Mouse (Mus musculus) E14TG2a.4 (cell line): ENCODE measurements around the gene Krt6a.
"Not testable (repeated sequence)": the region's sequence is repeated elsewhere in the genome, so short reads cannot be mapped to it uniquely, and the experiment has no call there.

Experiments used
- H3K27me3 ChIP-seq: 2 replicates; pipeline ENCODE4 v1.6.1; 2014; ENCODE audit warnings: low read length, control low read depth; ENCODE audit not compliant: insufficient read depth
- H3K36me3 ChIP-seq: 2 replicates; pipeline ENCODE4 v1.6.1; 2014; ENCODE audit warnings: low read length, control low read depth; ENCODE audit not compliant: insufficient read depth
- H3K4me1 ChIP-seq: replicated peaks from 2 replicates; pipeline ENCODE4 v1.6.1; 2014; ENCODE audit warnings: low read depth, low read length, control low read depth
- H3K4me3 ChIP-seq: replicated peaks from 2 replicates; pipeline ENCODE4 v1.5.1; 2014; ENCODE audit warnings: mild to moderate bottlenecking, low read length
- H3K9me3 ChIP-seq: 2 replicates; pipeline ENCODE4 v1.6.1; 2014; ENCODE audit warnings: low read length, control low read depth
- CTCF ChIP-seq: conservative IDR thresholded peaks from 2 replicates; pipeline ENCODE4 v1.5.1; 2014; ENCODE audit warnings: low read length
- NANOG ChIP-seq: IDR thresholded peaks from 2 replicates; pipeline ENCODE4 v1.6.1; 2014; ENCODE audit warnings: borderline replicate concordance, low read length, mixed read lengths
- POU5F1 ChIP-seq: IDR thresholded peaks from 2 replicates; pipeline ENCODE4 v1.6.1; 2014; ENCODE audit warnings: low read length, borderline replicate concordance

Krt6a gene

DNA sequence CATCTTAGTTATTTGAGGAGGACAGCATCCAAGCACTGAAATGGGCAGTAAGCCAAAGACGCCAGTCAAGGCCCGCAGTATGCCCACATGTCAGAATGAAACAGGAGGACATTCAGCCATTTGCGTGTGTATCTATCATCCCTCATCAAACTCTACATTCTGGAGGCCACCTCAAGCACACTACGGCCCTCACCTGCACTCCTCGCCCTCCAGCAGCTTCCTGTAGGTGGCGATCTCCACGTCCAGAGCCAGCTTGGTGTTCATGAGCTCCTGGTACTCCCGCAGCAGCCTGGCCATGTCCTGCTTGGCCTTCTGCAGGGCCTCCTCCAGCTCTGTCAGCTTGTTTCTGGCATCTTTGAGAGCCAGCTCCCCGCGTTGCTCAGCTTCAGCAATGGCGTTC, 14.6 kb upstream of the Krt6a start:
- peak; percentile 27 for TF ChIP-seq CTCF
- no peak for TF ChIP-seq POU5F1
- TF ChIP-seq NANOG, result no peak

DNA sequence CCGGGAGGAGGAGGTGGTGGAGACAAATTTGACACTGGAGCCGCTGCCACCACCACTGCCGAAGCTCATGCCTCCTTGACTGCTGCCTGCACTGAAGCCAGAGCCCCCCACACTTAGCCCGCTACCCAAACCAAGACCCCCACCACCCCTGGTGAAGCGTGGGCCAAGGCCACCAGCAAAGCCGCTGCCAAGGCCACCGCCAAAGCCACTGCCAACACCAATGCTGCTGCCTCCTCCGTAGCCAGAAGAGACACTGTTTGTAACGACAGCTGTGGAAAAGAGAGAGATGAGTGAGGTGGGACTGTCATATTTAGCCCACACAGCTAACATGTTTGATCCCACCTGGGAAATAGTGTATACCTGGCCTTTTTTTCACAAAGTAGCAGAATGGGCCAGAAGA, 13.3 kb upstream of the Krt6a start:
- Histone ChIP-seq H3K4me3 (no peak overlapping the region), H3K27me3 (peaks cover 16% of the 10 kb centered on the region; the same call in 1 of the 2 replicates), H3K9me3 (no peaks in the 10 kb centered on the region), H3K36me3 (no peaks in the 10 kb centered on the region), H3K4me1 (no peaks in the 10 kb centered on the region)
- no peak for TF ChIP-seq POU5F1
- no peak for TF ChIP-seq NANOG
- no peak for TF ChIP-seq CTCF

More for the DNA sequence above, 14.6 kb upstream of the Krt6a start:
- Histone ChIP-seq H3K4me1 (no peaks in the 10 kb centered on the region), H3K27me3 (peaks cover 19% of the 10 kb centered on the region; the same call in 1 of the 2 replicates), H3K4me3 (no peak overlapping the region), H3K9me3 (no peaks in the 10 kb centered on the region), H3K36me3 (no peaks in the 10 kb centered on the region)

GRCm38 (mm10) chr15:101704066-101704465, 10.0 kb upstream of the Krt6a start:
- Histone ChIP-seq H3K36me3 (no peaks in the 10 kb centered on the region), H3K4me3 (no peak overlapping the region), H3K27me3 (peaks cover 14% of the 10 kb centered on the region; the same call in 1 of the 2 replicates), H3K9me3 (no peaks in the 10 kb centered on the region), H3K4me1 (no peaks in the 10 kb centered on the region)
- TF ChIP-seq NANOG (no peak), POU5F1 (no peak), CTCF (peak; percentile 30; the same call in 1 of the 2 replicates)

GRCm38 (mm10) chr15:101702380-101702779, 8.3 kb upstream of the Krt6a start:
- peak; percentile 90 for TF ChIP-seq NANOG
- no peak for TF ChIP-seq CTCF
- no peak for TF ChIP-seq POU5F1
- Histone ChIP-seq H3K36me3 (no peaks in the 10 kb centered on the region), H3K4me1 (no peaks in the 10 kb centered on the region), H3K9me3 (no peaks in the 10 kb centered on the region), H3K4me3 (no peak overlapping the region), H3K27me3 (peaks cover 6% of the 10 kb centered on the region; the same call in 1 of the 2 replicates)

GRCm38 (mm10) chr15:101699866-101700265, 5.8 kb upstream of the Krt6a start:
- H3K36me3 ChIP-seq, result no peaks in the 10 kb centered on the region
- H3K4me1 ChIP-seq, result no peaks in the 10 kb centered on the region
- no peak overlapping the region for H3K4me3 ChIP-seq
- H3K9me3 ChIP-seq, result no peaks in the 10 kb centered on the region
- TF ChIP-seq NANOG, result no peak
- TF ChIP-seq POU5F1, result no peak
- TF ChIP-seq CTCF, result no peak
- H3K27me3 ChIP-seq, result no peaks in the 10 kb centered on the region; the same call in 1 of the 2 replicates

GRCm38 (mm10) chr15:101699192-101699591, 5.1 kb upstream of the Krt6a start:
- Histone ChIP-seq H3K4me1 (no peaks in the 10 kb centered on the region), H3K36me3 (no peaks in the 10 kb centered on the region), H3K4me3 (no peak overlapping the region), H3K9me3 (no peaks in the 10 kb centered on the region), H3K27me3 (no peaks in the 10 kb centered on the region; the same call in 1 of the 2 replicates)
- no peak for TF ChIP-seq CTCF
- no peak for TF ChIP-seq POU5F1
- no peak for TF ChIP-seq NANOG

- Histone ChIP-seq H3K9me3 (no peaks in the 10 kb centered on the region), H3K4me3 (no peak overlapping the region), H3K27me3 (no peaks in the 10 kb centered on the region; the same call in 1 of the 2 replicates), H3K4me1 (no peaks in the 10 kb centered on the region), H3K36me3 (no peaks in the 10 kb centered on the region)
- no peak for TF ChIP-seq CTCF
- no peak for TF ChIP-seq NANOG
- no peak for TF ChIP-seq POU5F1
Observed at GRCm38 (mm10) chr15:101697326-101698188, 3.5 kb upstream of the Krt6a start.

GRCm38 (mm10) chr15:101690460-101690859, 3.6 kb downstream of the Krt6a start:
- not testable (repeated sequence) for H3K4me3 ChIP-seq, H3K4me1 ChIP-seq, H3K9me3 ChIP-seq, H3K36me3 ChIP-seq, H3K27me3 ChIP-seq
